Mouse (Mus musculus) stomach, postnatal 0 days (tissue): ENCODE measurements around the gene Gm10639.

Experiments
- CTCF ChIP-seq: IDR thresholded peaks from 2 replicates; pipeline ENCODE4 v1.5.1; 2016; ENCODE audit warnings: antibody characterized with exemption, low read depth, mild to moderate bottlenecking, moderate library complexity
- EP300 ChIP-seq: optimal IDR thresholded peaks from 2 replicates; pipeline ENCODE3; 2016; ENCODE audit warnings: antibody characterized with exemption

DNA sequence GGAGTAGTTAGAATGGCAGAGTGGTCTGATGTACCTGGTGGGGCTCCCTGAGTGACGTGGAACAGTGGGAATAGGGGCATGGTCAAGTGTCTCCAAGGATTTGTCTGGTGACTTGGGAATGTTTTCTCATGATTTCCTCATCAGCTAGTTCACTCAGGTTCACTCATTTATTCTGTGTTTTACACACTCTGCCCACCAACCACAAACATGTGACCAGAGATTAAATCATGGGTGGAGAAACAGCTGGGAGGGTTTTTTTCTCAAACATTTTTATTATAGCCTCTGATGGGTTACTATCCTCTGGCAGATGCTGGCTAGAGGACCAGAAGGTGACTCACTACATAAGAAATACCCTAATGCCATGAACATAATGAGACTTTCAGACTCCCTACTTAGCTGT is 8.5 kb downstream of the Gm10639 start:
- TF ChIP-seq CTCF (no peak), EP300 (no peak)
